Mouse (Mus musculus): ENCODE results near the gene Kctd15. TPM values are rescaled to one million over a fixed set of nuclear protein-coding genes. Genes with fewer than 3 reads are reported as not detected.

The Kctd15 gene
- total RNA-seq, 2 experiments from 2014 or later: 3.3 to 3.6 TPM

- DNase-seq: no peak
Observed at GRCm38 (mm10) chr7:34667874-34668273, 11.3 kb upstream of the Kctd15 start.

- DNase-seq: no peak
Observed at GRCm38 (mm10) chr7:34663145-34663544, 6.6 kb upstream of the Kctd15 start.

- DNase-seq: no peak
Observed at GRCm38 (mm10) chr7:34662227-34662626, 5.7 kb upstream of the Kctd15 start.

- DNase-seq: no peak
Observed at GRCm38 (mm10) chr7:34659386-34660085, 3.0 kb upstream of the Kctd15 start.

- peak; percentile 91 to 93 for DNase-seq
Observed at GRCm38 (mm10) chr7:34655086-34655839, 1.3 kb downstream of the Kctd15 start.

- DNase-seq: peak; percentile 38 to 75
Observed at GRCm38 (mm10) chr7:34654441-34655085, 2.0 kb downstream of the Kctd15 start.

- peak in 1 of 2 experiments; percentile 11 for DNase-seq
Observed at GRCm38 (mm10) chr7:34653731-34654440, 2.6 kb downstream of the Kctd15 start.

GRCm38 (mm10) chr7:34652751-34653502 is 3.6 kb downstream of the Kctd15 start:
- peak; percentile 39 to 54 for DNase-seq

GRCm38 (mm10) chr7:34651381-34651780 is 5.2 kb downstream of the Kctd15 start:
- no peak for DNase-seq

GRCm38 (mm10) chr7:34647052-34647451 is 9.5 kb downstream of the Kctd15 start:
- peak; percentile 64 to 65 for DNase-seq

- no peak for DNase-seq
Observed at GRCm38 (mm10) chr7:34646144-34646795, 10.3 kb downstream of the Kctd15 start.

- no peak for DNase-seq
Observed at GRCm38 (mm10) chr7:34645623-34646022, 10.9 kb downstream of the Kctd15 start.

- DNase-seq: no peak
Observed at GRCm38 (mm10) chr7:34644591-34644990, 11.9 kb downstream of the Kctd15 start.

GRCm38 (mm10) chr7:34643329-34643728 is 13.2 kb downstream of the Kctd15 start:
- DNase-seq: no peak

- no peak for DNase-seq
Observed at GRCm38 (mm10) chr7:34641968-34642367, 14.6 kb downstream of the Kctd15 start.

- DNase-seq: no peak
Observed at GRCm38 (mm10) chr7:34639798-34640197, 16.7 kb downstream of the Kctd15 start.

GRCm38 (mm10) chr7:34636661-34637060 is 19.9 kb downstream of the Kctd15 start:
- no peak for DNase-seq

- peak; percentile 32 to 57 for DNase-seq
Observed at GRCm38 (mm10) chr7:34632966-34633742, 23.4 kb downstream of the Kctd15 start.

- DNase-seq: peak; percentile 80 to 88
Observed at GRCm38 (mm10) chr7:34630211-34631085, 26.1 kb downstream of the Kctd15 start.
